Mouse (Mus musculus) heart, embryonic 16.5 days (tissue): ENCODE results near the gene Slc38a11. TPM values are rescaled to one million over a fixed set of nuclear protein-coding genes. Genes with fewer than 3 reads are reported as not detected.

Source experiments
- ATAC-seq: fragments of 200-750 bp; cut with Nextera tagmentation; replicated peaks from 2 replicates; pipeline ENCODE4 v1.8.0; 2017; ENCODE audit warnings: moderate number of reproducible peaks; ENCODE audit not compliant: insufficient read depth, low FRiP score; ENCODE audit errors: extremely low read depth
- H3K27ac ChIP-seq: fragments of 300-500 bp; sonication (generic); 2 replicates; pipeline ENCODE4 v1.5.1; 2014; ENCODE audit warnings: mild to moderate bottlenecking, low read length, control low read depth, moderate library complexity
- H3K27me3 ChIP-seq: fragments of 300-500 bp; sonication (generic); 2 replicates; pipeline ENCODE4 v1.6.1; 2014; ENCODE audit warnings: low read length, mixed read lengths; ENCODE audit not compliant: control insufficient read depth, insufficient read depth
- H3K36me3 ChIP-seq: fragments of 300-500 bp; sonication (generic); 2 replicates; pipeline ENCODE4 v1.6.1; 2014; ENCODE audit not compliant: control insufficient read depth, insufficient read depth
- H3K4me1 ChIP-seq: fragments of 300-500 bp; sonication (generic); 2 replicates; pipeline ENCODE4 v1.6.1; 2014; ENCODE audit warnings: low read length, mixed read lengths; ENCODE audit not compliant: control insufficient read depth, insufficient read depth
- H3K4me2 ChIP-seq: fragments of 300-500 bp; sonication (generic); 2 replicates; pipeline ENCODE4 v1.6.1; 2014; ENCODE audit warnings: low read depth, mild to moderate bottlenecking, control low read depth, low read length
- H3K4me3 ChIP-seq: fragments of 300-500 bp; sonication (generic); 2 replicates; pipeline ENCODE4 v1.5.1; 2014; ENCODE audit warnings: mild to moderate bottlenecking, control low read depth, low read length
- H3K9ac ChIP-seq: fragments of 300-500 bp; sonication (generic); 2 replicates; pipeline ENCODE4 v1.6.1; 2014; ENCODE audit warnings: low read length, control low read depth
- H3K9me3 ChIP-seq: fragments of 300-500 bp; sonication (generic); replicated peaks from 2 replicates; pipeline ENCODE4 v1.6.1; 2016; ENCODE audit warnings: low read length; ENCODE audit not compliant: control insufficient read depth
- WGBS: fragments of 180-500 bp; shearing (Covaris S2); extraction: QIAGEN DNeasy Blood & Tissue Kit; methylation state at CpG from one replicate; pipeline ENCODE4 v1.1.7; 2014; 5-methylcytosine and 5-hydroxymethylcytosine counted together
- microRNA-seq: library from miRNA; unstranded; fragments of <30 nt; microRNA quantifications from one replicate; pipeline ENCODE4, GENCODE M21; 2017
- polyA plus RNA-seq: library from polyadenylated mRNA; unstranded; fragments of >200 nt; fragmentation: Nextera tagmentation; extraction: Ambion mirVana; gene quantifications from 2 replicates; pipeline ENCODE4 v1.2.1, GENCODE M21; 2015

Gene Slc38a11
- polyA plus RNA-seq, 1 experiment from 2014 or later, result 0.25 TPM

DNA sequence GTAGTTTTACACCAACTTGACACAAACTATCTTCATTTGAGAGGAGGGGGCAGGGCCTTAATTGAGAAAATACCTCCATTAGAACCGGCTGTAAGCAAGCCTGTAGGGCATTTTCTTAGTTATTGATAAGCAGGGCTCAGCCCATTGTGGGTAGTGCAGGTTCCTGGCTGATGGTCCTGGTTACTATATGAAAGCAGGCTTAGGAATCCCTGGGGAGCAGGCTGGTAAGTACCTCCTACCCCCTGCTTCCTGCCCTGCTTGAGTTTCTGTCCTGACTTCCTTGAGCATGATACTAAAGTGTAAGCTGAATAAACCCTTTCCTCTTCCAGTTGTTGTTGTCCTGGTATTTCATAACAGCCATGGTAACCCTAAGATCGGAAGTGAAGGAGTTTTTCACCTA, 89.9 kb downstream of the Slc38a11 start:
- no peaks in the 10 kb centered on the region for H3K36me3 ChIP-seq
- WGBS, result 51% methylated on average over 2 of the region's 2 CpGs
- no peaks in the 10 kb centered on the region for H3K27me3 ChIP-seq
- ATAC-seq, result no peak
- no peaks in the 10 kb centered on the region for H3K9me3 ChIP-seq
- peaks cover 2% of the 10 kb centered on the region for H3K4me1 ChIP-seq
- H3K27ac ChIP-seq, result no peak overlapping the region
- no peak overlapping the region for H3K4me2 ChIP-seq
- H3K9ac ChIP-seq, result no peak overlapping the region
- no peak overlapping the region for H3K4me3 ChIP-seq

DNA sequence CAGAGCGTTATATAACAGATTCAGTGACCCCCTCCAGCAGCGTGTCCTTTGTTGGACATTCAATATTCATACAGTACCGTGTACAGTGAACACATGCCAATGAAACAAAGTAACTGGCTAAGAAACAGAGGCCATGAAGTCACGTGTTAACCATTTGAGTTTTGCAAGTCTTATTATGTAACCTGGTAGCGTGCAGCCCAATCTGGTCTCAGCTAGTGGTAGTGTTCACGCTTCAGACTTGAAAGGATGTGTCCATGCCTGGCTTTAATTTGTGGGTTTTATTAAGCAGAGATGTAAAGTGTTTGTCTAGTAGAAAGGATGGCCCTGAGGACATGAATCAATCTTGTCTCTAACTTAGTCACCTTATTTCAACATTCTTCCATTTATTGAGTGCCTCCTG, 95.1 kb downstream of the Slc38a11 start:
- no peak overlapping the region for H3K4me3 ChIP-seq
- H3K27me3 ChIP-seq, result no peaks in the 10 kb centered on the region
- no peak overlapping the region for H3K27ac ChIP-seq
- H3K9ac ChIP-seq, result no peak overlapping the region
- 87% methylated on average over 6 of the region's 6 CpGs for WGBS
- no peak overlapping the region for H3K4me2 ChIP-seq
- no peaks in the 10 kb centered on the region for H3K4me1 ChIP-seq
- H3K9me3 ChIP-seq, result no peaks in the 10 kb centered on the region
- H3K36me3 ChIP-seq, result no peaks in the 10 kb centered on the region
- no peak for ATAC-seq

DNA sequence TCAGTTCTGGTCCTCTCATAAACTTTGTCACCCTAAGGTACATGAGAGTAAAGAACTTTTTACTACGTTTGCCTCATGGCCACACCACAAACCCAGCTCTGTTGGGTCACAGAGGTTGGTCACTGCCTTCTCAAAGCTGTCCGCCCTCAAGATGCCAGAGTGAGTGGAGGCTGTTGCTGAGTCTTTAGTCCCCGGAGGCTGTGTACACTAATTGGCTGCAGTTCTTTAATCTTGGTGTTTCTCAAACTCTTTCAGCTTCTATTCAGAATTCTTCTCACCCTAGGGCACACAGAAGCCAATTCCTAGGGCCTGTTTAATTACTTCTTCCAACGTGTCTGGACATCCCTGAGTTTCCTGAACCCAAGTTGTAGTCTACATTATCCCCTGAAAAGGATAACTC, 96.0 kb downstream of the Slc38a11 start:
- no peaks in the 10 kb centered on the region for H3K36me3 ChIP-seq
- H3K9me3 ChIP-seq, result no peaks in the 10 kb centered on the region
- no peaks in the 10 kb centered on the region for H3K4me1 ChIP-seq
- no peak overlapping the region for H3K27ac ChIP-seq
- no peak overlapping the region for H3K4me3 ChIP-seq
- ATAC-seq, result no peak
- no peak overlapping the region for H3K9ac ChIP-seq
- H3K4me2 ChIP-seq, result no peak overlapping the region
- no peaks in the 10 kb centered on the region for H3K27me3 ChIP-seq
- WGBS, result 68% methylated on average over 4 of the region's 4 CpGs

DNA sequence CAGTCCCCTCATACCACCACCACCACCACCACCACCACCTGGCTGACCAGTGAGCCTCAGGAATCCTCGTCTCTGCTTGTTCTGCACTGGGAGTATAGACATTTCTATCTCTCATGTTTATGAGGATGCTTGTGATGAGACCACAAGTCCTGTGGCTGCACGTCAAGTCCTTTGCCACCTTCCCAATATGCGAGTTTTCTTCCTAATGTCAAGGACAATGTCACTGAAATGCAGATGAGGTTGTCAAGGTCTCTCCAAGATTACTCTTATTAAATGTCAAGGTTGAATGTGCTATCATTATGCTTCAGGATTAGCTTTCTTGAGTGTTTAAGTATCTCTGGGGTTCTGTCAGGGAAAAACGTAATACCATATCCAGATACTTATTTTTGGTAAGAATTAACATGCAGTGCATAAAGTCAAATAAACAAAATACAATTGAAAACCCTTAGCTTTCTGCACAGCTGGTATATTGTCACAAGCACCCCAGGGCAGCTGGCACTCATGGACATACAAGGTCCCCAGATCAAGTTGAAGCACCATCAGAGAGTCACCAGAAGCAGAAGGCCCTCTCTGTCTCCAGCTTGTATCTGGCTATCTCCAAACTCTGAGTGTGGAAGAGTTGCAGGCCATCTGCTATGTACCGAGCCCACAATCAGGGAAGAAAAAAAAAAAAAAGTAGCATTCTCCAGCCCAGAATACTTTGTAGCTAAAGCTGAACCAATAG, 97.1 kb downstream of the Slc38a11 start:
- Histone ChIP-seq H3K9me3 (no peaks in the 10 kb centered on the region), H3K9ac (no peak overlapping the region), H3K4me2 (no peak overlapping the region), H3K4me3 (no peak overlapping the region), H3K27me3 (no peaks in the 10 kb centered on the region), H3K27ac (no peak overlapping the region), H3K4me1 (no peaks in the 10 kb centered on the region), H3K36me3 (no peaks in the 10 kb centered on the region)
- ATAC-seq, result no peak
- WGBS, result 73% methylated on average over 5 of the region's 5 CpGs

Small RNAs within 50 kb of the gene (microRNA-seq; reads per million reads assigned to microRNA genes)
- not detected for gene Mir6337

Other genes with a start within 250 kb of the Slc38a11 start
- 12.2 and 12.6 TPM in 2 replicates for gene Cobll1, start 124.6 kb downstream of the Slc38a11 start, polyA plus RNA-seq
- gene Scn3a, start 203.6 kb upstream of the Slc38a11 start, polyA plus RNA-seq, result 0.64 and 0.99 TPM in 2 replicates